In the genomic region with DNA sequence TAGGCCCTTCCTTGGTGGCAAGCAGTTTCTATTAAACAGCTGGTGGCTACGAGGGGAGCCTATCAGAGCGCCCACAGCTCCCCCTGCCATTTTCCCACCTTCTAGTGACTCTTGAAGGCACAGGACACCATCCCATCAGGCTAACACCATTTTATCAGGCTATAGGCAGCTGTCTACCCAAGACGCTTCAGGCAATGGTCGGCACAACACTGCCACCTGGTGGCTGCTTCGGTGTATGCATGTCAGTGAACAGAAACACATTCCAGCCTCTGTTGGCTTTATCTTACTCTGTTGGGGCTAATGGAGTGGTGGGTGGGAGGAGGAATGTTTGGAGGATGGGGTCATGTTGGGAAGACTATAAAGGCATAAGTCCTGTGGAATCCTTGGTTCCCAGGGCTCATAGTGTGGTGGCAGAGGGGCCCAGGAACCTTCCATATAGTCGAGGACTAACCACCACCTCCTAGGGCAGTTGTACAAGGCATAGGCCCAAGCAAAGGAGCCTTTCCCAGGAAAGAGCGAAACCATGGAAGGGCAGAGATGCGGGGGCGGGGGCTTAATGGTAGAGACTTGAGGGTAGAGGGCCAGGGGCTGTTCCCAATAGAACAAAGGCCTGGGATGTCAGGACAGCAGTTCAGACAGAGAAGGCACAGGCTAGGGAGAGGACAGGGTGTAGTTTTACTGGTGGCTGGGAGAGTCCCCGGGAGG, we compare ENCODE assay signal across 8 mouse cellular contexts.
DNase-seq lines count a peak whose midpoint lies in the region; ATAC-seq and TF ChIP-seq lines count a peak whose summit lies in the region.

No protein-coding gene starts in this region.

- intact Hi-C loops in heart, postnatal 14 days (cut with DNase I): loop anchor here (1.0 to 2.0 kb wide), 2 partner anchors 53 to 248 kb away; no protein-coding TSS in a partner anchor

- no peak for ATAC-seq in embryonic facial prominence, embryonic 13.5 days (ENCODE audit: insufficient number of reproducible peaks, insufficient read depth, low FRiP score, low TSS enrichment, low read depth)
- ATAC-seq in megakaryocyte, adult 5-6 weeks (ENCODE audit: poor library complexity, severe bottlenecking): peak; percentile 58

- H3K4me3 ChIP-seq in ES-E14 (ENCODE audit: insufficient read depth in 1 of 2, low read depth in 1 of 2, low read length in 2 of 2, poor library complexity in 1 of 2, severe bottlenecking in 1 of 2): no peak overlapping the region
- no peak overlapping the region for H3K4me3 ChIP-seq in embryonic facial prominence, embryonic 13.5 days

- no peak overlapping the region for H3K4me2 ChIP-seq in embryonic facial prominence, embryonic 13.5 days

- no peaks in the 10 kb centered on the region for H3K27me3 ChIP-seq in embryonic facial prominence, embryonic 13.5 days

- 42% methylated on average over 10 of the region's 10 CpGs for WGBS in embryonic facial prominence, embryonic 13.5 days

- in situ Hi-C loops in ES-E14 (cut with MboI; ENCODE audit: low sequenced_read_pairs in 2 of 2, unreplicated experiment in 2 of 2): no loop called here

- DNase-seq in ES-E14 (ENCODE audit: low read depth, low spot score): peak; percentile 60
- peak; percentile 54 to 73 for DNase-seq in adrenal gland, postnatal 4 days (ENCODE audit: low spot score in 2 of 2)
- DNase-seq in heart, postnatal 14 days: peak; percentile 83 to 88
- DNase-seq in layer of hippocampus, adult 9-11 months: peak; percentile 62
- peak; percentile 86 for DNase-seq in right cerebral cortex, postnatal 14 days
- peak; percentile 81 for DNase-seq in urinary bladder, postnatal 25 days (ENCODE audit: low spot score)

- H3K9me3 ChIP-seq in ES-E14 (ENCODE audit: control insufficient read depth, insufficient read depth, low read depth, low read length): no peaks in the 10 kb centered on the region
- H3K9me3 ChIP-seq in embryonic facial prominence, embryonic 13.5 days: no peaks in the 10 kb centered on the region

- no peak overlapping the region for H3K27ac ChIP-seq in ES-E14 (ENCODE audit: insufficient read depth, low read depth, low read length, poor library complexity, severe bottlenecking)
- 0 out of 2 replicates have a peak overlapping the region, but pooled peaks have one; percentile 33 for H3K27ac ChIP-seq in embryonic facial prominence, embryonic 13.5 days

- H3K9ac ChIP-seq in ES-E14 (ENCODE audit: insufficient read depth, low read depth, low read length, poor library complexity, severe bottlenecking): no peak overlapping the region
- no peak overlapping the region for H3K9ac ChIP-seq in embryonic facial prominence, embryonic 13.5 days

- no peaks in the 10 kb centered on the region for H3K4me1 ChIP-seq in ES-E14 (ENCODE audit: control insufficient read depth in 2 of 2, insufficient read depth in 2 of 2, low read length in 2 of 2, poor library complexity in 1 of 2)
- H3K4me1 ChIP-seq in embryonic facial prominence, embryonic 13.5 days: peaks cover 26% of the 10 kb centered on the region

- no peaks in the 10 kb centered on the region for H3K36me3 ChIP-seq in ES-E14 (ENCODE audit: control insufficient read depth, insufficient read depth, low read length, poor library complexity, severe bottlenecking)
- H3K36me3 ChIP-seq in embryonic facial prominence, embryonic 13.5 days: peaks cover 45% of the 10 kb centered on the region

TF ChIP-seq in ES-E14, 5 proteins besides CTCF, POLR2A, EP300 and RAD21:
- TF ChIP-seq ZC3H11A (IDR thresholded peaks at IDR 0.05; ENCODE audit: borderline replicate concordance, low read depth, low read length) (peak; percentile 31; the same call in 1 of the 2 replicates), ZNF384 (IDR thresholded peaks at IDR 0.05; ENCODE audit: low read depth, low read length) (no peak)
TF ChIP-seq in ES-E14: peak in this region for 1.
